Mouse (Mus musculus): ENCODE measurements around the gene Taf1c. TPM values are rescaled to one million over a fixed set of nuclear protein-coding genes. Genes with fewer than 3 reads are reported as not detected.
A peak's percentile ranks its signal among the peaks of the same experiment; 100 is the strongest.

Taf1c gene
- total RNA-seq, 2 experiments from 2014 or later, result 3.0 to 11.0 TPM

GRCm38 (mm10) chr8:119579096-119579495, 25.9 kb downstream of the Taf1c start:
- no peak for ATAC-seq (replicated peaks; ENCODE audit: poor library complexity, severe bottlenecking)

DNA sequence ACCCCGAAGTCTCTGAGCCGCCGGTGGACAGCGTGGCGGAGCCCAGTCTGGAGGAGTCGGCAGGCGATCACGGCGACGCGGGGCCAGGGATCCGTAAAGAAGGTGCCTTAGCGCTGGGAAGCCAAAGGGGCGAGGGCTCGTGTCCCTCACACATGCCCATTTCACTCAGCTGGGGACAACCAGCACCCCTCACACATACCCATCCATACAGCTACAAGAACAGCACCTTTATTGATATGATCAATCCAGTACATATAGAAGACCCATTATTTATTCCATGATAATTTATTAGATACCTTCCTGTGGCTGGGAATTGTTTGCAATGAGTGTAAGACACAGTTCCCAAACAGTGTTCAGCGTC, 29.7 kb downstream of the Taf1c start:
- no peak for ATAC-seq (replicated peaks; ENCODE audit: poor library complexity, severe bottlenecking)

- ATAC-seq (replicated peaks; ENCODE audit: poor library complexity, severe bottlenecking), result peak; percentile 60
Observed at GRCm38 (mm10) chr8:119574437-119575365, 30.3 kb downstream of the Taf1c start, which contains the start of the genes Hsdl1 and Dnaaf1. Hsdl1 (minus strand) TSS chr8:119575183. Dnaaf1 (plus strand) TSS chr8:119575235.

GRCm38 (mm10) chr8:119572411-119572810, 32.6 kb downstream of the Taf1c start:
- no peak for ATAC-seq (replicated peaks; ENCODE audit: poor library complexity, severe bottlenecking)

DNA sequence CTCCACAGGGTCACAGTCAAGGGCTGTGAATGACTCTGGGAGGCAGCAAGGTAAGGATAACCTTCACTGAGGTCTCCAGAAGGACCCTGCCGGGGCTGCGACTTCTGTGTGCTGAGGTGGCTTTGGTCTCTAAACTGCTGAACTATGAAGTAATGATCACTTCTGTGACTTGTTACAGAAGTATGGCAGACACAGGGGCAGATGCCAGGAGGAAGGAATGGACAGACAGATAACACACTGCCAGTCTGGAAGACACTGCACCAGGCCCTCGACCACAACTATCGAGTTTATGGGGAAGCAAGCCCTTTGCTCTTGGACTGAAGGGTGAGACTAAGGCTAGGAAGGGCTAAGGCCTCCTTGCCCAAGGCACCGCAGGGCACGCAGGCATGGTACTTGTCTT, 33.9 kb downstream of the Taf1c start:
- ATAC-seq (replicated peaks; ENCODE audit: poor library complexity, severe bottlenecking), result no peak

- no peak for ATAC-seq (replicated peaks; ENCODE audit: poor library complexity, severe bottlenecking)
Observed at GRCm38 (mm10) chr8:119569881-119570280, 35.1 kb downstream of the Taf1c start.

DNA sequence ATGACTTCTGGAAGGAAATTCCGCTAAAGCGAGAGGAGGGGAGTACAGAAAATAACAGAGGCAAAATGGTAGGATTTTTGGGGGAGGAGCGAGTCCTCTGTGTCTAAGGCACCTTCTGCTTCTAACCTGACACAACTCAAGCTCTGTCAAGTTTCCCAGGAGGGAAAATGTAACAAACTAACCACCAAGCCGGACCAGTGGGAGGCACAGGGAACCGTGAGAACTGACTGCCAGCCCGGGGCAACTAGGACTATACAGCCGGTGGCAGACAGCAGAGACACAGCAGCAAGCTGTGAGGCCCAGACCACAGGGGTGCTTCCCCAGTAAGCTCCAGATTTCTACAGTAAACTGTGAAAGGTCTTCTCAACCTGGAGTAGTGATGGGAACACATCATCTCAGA, 36.1 kb downstream of the Taf1c start:
- no peak for ATAC-seq (replicated peaks; ENCODE audit: poor library complexity, severe bottlenecking)

GRCm38 (mm10) chr8:119568251-119568650, 36.8 kb downstream of the Taf1c start:
- ATAC-seq (replicated peaks; ENCODE audit: poor library complexity, severe bottlenecking), result no peak

DNA sequence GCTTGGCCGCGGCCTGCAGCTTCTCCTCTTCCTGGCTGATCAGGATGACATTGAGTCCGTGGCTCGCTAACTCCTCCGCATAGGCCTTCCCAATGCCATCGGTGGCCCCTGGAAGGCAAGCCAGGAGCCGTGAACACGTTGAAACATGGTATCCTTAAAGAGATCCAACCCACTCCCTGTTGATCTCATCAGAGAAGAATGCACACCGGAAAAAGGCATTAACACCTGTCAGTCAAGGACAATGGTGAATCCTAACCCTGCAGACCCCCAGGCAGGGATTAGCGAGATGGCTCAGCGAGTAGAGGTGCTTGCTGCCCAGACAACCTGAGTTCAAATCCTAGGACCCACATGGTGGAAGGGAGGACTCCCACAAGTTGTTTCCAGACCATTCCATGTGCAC, 38.7 kb downstream of the Taf1c start:
- ATAC-seq (replicated peaks; ENCODE audit: poor library complexity, severe bottlenecking), result no peak

GRCm38 (mm10) chr8:119563849-119564251, 41.2 kb downstream of the Taf1c start:
- ATAC-seq (replicated peaks; ENCODE audit: poor library complexity, severe bottlenecking), result no peak

- ATAC-seq (replicated peaks; ENCODE audit: poor library complexity, severe bottlenecking), result no peak
Observed at GRCm38 (mm10) chr8:119559402-119559720, 45.7 kb downstream of the Taf1c start.

GRCm38 (mm10) chr8:119558603-119559401, 46.2 kb downstream of the Taf1c start, which contains the start of gene Mbtps1:
Mbtps1 (minus strand) TSS chr8:119558735.
- ATAC-seq (replicated peaks; ENCODE audit: poor library complexity, severe bottlenecking), result peak; percentile 94

GRCm38 (mm10) chr8:119557821-119558602, 47.0 kb downstream of the Taf1c start:
- ATAC-seq (replicated peaks; ENCODE audit: poor library complexity, severe bottlenecking), result peak; percentile 46

GRCm38 (mm10) chr8:119557132-119557531, 47.9 kb downstream of the Taf1c start:
- ATAC-seq (replicated peaks; ENCODE audit: poor library complexity, severe bottlenecking), result no peak

DNA sequence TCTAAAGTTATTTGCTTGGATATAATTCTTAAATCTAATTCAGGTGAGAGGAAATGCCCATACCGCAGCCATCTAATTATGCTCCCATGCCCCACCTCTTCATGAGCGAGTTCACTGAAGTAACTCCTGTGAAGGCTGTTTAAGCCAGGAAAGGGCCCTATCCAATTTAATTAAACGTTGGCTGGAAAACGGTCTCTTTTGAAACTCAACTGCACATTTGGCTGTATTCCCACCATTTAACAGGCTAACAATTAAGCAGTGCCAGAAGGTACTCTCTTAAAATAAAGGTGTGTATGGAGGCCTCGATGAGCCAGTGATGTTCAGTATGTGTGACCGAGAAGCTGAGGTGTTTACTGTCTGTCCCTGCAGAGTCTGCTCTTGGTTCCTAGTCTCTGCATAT, 49.2 kb downstream of the Taf1c start:
- no peak for ATAC-seq (replicated peaks; ENCODE audit: poor library complexity, severe bottlenecking)

- ATAC-seq (replicated peaks; ENCODE audit: poor library complexity, severe bottlenecking), result no peak
Observed at GRCm38 (mm10) chr8:119552967-119553366, 52.1 kb downstream of the Taf1c start.

DNA sequence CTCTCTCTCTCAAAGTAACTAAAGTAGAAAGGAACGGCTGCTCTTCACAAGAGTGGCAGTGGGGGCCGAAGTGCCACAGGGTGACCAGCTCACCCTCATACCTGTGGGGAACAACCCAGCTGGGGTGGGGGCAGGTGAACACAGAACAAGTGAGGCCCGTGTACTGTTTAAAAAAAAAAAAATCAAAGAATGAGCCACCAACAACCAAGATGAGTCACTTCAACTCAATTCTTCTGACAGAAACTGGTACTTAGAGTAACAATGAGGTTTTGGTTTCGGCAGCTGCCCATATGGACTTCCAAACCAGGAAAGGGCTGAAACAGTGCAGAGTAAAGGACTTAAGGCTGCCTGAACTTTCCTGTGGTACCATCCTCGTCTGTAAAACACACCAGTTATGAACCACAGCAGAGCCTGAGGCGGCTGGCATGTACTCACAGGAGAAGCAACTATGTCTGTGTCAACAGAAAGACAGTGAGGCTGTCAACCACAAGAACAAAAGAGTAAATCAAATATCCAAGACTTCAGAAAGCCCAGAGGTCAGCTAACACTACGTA, 56.4 kb downstream of the Taf1c start:
- no peak for ATAC-seq (replicated peaks; ENCODE audit: poor library complexity, severe bottlenecking)
